Comparison of ENCODE assay signal across 16 mouse cellular contexts in the genomic region with DNA sequence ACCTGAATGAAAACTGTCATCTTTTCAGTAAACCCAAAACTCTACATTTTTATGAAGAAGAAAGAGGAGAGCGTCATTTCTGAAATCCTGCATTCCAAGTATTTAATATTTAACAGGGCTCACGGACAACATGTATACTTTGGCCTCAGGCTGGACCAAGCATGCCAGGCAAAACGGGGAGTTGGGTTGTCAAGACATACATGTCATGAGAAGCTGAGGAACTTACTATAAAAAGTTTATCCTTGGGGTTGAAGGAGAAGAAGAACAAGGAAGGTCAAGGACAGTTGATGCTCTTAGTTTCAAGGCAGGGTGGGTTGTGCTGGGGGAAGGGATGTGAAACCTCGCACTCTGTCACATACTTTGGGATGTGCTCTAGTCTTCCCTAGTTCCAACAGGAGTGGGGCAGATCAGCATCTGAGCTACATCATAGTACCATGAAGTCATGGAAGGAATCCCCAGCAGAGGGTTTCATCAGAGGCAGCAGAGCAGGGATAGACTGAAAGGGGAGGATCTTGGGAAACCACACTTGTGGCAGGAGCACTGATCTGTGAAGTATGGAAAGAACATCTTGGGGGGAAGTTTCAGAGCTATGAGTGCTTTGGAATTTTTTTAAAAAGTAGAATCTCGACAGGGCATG. TPM values are rescaled to one million over a fixed set of nuclear protein-coding genes. Genes with fewer than 3 reads are reported as not detected.
A peak's percentile ranks its signal among the peaks of the same experiment; 100 is the strongest.
DNase-seq lines count a peak whose midpoint lies in the region; ATAC-seq and TF ChIP-seq lines count a peak whose summit lies in the region.
"Had no signal": no experiment of that assay in that cellular context is flagged by ENCODE, and none has a peak within 500 bp of the region (broad histone marks: within the 10 kb centered on the region; RNA-seq: fewer than 3 reads in every experiment).

No protein-coding gene starts in this region.

- H3K27me3 ChIP-seq in liver, embryonic 15.5 days, result no peaks in the 10 kb centered on the region
- no peaks in the 10 kb centered on the region for H3K27me3 ChIP-seq in liver, embryonic 11.5 days (replicated peaks; ENCODE audit: control insufficient read depth, insufficient read depth, low read length)
- no peaks in the 10 kb centered on the region for H3K27me3 ChIP-seq in kidney, embryonic 16.5 days (ENCODE audit: insufficient read depth, low read length)
- no peaks in the 10 kb centered on the region for H3K27me3 ChIP-seq in forebrain, embryonic 13.5 days
- H3K27me3 ChIP-seq: heart, embryonic 15.5 days; limb, embryonic 13.5 days; midbrain, embryonic 13.5 days; neural tube, embryonic 15.5 days had no signal

- no peak for TF ChIP-seq POLR2A in embryonic fibroblast, embryonic 13.5 days (IDR thresholded peaks at IDR 0.05; ENCODE audit: low read depth, low read length)

- H3K9me3 ChIP-seq in liver, embryonic 15.5 days (replicated peaks), result no peaks in the 10 kb centered on the region
- H3K9me3 ChIP-seq in liver, embryonic 11.5 days (ENCODE audit: control insufficient read depth, low read length), result no peaks in the 10 kb centered on the region
- H3K9me3 ChIP-seq in kidney, embryonic 16.5 days (ENCODE audit: low read length), result no peaks in the 10 kb centered on the region
- H3K9me3 ChIP-seq in forebrain, embryonic 13.5 days (replicated peaks), result no peaks in the 10 kb centered on the region
- H3K9me3 ChIP-seq: heart, embryonic 15.5 days; hindbrain, embryonic 10.5 days; limb, embryonic 13.5 days; midbrain, embryonic 13.5 days; neural tube, embryonic 15.5 days had no signal

- H3K4me1 ChIP-seq in liver, embryonic 15.5 days (replicated peaks), result no peaks in the 10 kb centered on the region
- no peaks in the 10 kb centered on the region for H3K4me1 ChIP-seq in liver, embryonic 11.5 days (replicated peaks; ENCODE audit: control insufficient read depth, insufficient read depth, low read length)
- no peaks in the 10 kb centered on the region for H3K4me1 ChIP-seq in embryonic fibroblast, embryonic 13.5 days (ENCODE audit: control insufficient read depth, insufficient read depth, low read length)
- peaks cover 19% of the 10 kb centered on the region for H3K4me1 ChIP-seq in kidney, embryonic 16.5 days (ENCODE audit: insufficient read depth, low read length)
- no peaks in the 10 kb centered on the region for H3K4me1 ChIP-seq in forebrain, embryonic 13.5 days
- H3K4me1 ChIP-seq: heart, embryonic 15.5 days; hindbrain, embryonic 10.5 days; limb, embryonic 13.5 days; midbrain, embryonic 13.5 days; neural tube, embryonic 15.5 days had no signal

- no peak overlapping the region for H3K4me2 ChIP-seq in liver, embryonic 15.5 days
- no peak overlapping the region for H3K4me2 ChIP-seq in liver, embryonic 11.5 days
- H3K4me2 ChIP-seq in kidney, embryonic 16.5 days (replicated peaks; ENCODE audit: low read depth, low read length), result no peak overlapping the region
- no peak overlapping the region for H3K4me2 ChIP-seq in forebrain, embryonic 13.5 days
- H3K4me2 ChIP-seq: heart, embryonic 15.5 days; limb, embryonic 13.5 days; midbrain, embryonic 13.5 days; neural tube, embryonic 15.5 days had no signal

- TF ChIP-seq CTCF in embryonic fibroblast, embryonic 13.5 days (IDR thresholded peaks at IDR 0.05; ENCODE audit: borderline replicate concordance, insufficient read depth, low read length), result no peak

- no peak for ATAC-seq in liver, embryonic 15.5 days (ENCODE audit: insufficient read depth)
- ATAC-seq in liver, embryonic 11.5 days (replicated peaks; ENCODE audit: low FRiP score), result no peak
- peak; percentile 84 for ATAC-seq in kidney, embryonic 16.5 days (ENCODE audit: low FRiP score, low TSS enrichment)
- ATAC-seq in forebrain, embryonic 13.5 days, result no peak
- ATAC-seq: midbrain, embryonic 13.5 days had no signal

- H3K36me3 ChIP-seq in liver, embryonic 15.5 days (replicated peaks), result no peaks in the 10 kb centered on the region
- H3K36me3 ChIP-seq in liver, embryonic 11.5 days (ENCODE audit: control insufficient read depth, insufficient read depth, low read length), result no peaks in the 10 kb centered on the region
- no peaks in the 10 kb centered on the region for H3K36me3 ChIP-seq in kidney, embryonic 16.5 days (ENCODE audit: insufficient read depth, low read length)
- H3K36me3 ChIP-seq in forebrain, embryonic 13.5 days (ENCODE audit: poor library complexity, severe bottlenecking), result no peaks in the 10 kb centered on the region
- H3K36me3 ChIP-seq: heart, embryonic 15.5 days; hindbrain, embryonic 10.5 days; limb, embryonic 13.5 days; midbrain, embryonic 13.5 days; neural tube, embryonic 15.5 days had no signal

- no peak for DNase-seq in liver, embryonic 11.5 days (ENCODE audit: low spot score)
- DNase-seq in ovary, postnatal 36 days (ENCODE audit: low spot score), result no peak
- DNase-seq in layer of hippocampus, adult 18-20 months (ENCODE audit: low spot score in 2 of 2), result no peak
- DNase-seq: cerebellum, postnatal 10 days; heart, adult 2 months; retina, postnatal 1 day had no signal

- no peak overlapping the region for H3K9ac ChIP-seq in liver, embryonic 15.5 days
- no peak overlapping the region for H3K9ac ChIP-seq in liver, embryonic 11.5 days (ENCODE audit: low read depth, low read length)
- no peak overlapping the region for H3K9ac ChIP-seq in kidney, embryonic 16.5 days (replicated peaks; ENCODE audit: low read length)
- no peak overlapping the region for H3K9ac ChIP-seq in forebrain, embryonic 13.5 days
- H3K9ac ChIP-seq: heart, embryonic 15.5 days; limb, embryonic 13.5 days; midbrain, embryonic 13.5 days; neural tube, embryonic 15.5 days had no signal

- no peak overlapping the region for H3K4me3 ChIP-seq in liver, embryonic 15.5 days (replicated peaks)
- H3K4me3 ChIP-seq in liver, embryonic 11.5 days (ENCODE audit: low read depth, low read length), result no peak overlapping the region
- H3K4me3 ChIP-seq in embryonic fibroblast, embryonic 13.5 days (ENCODE audit: insufficient read depth, low read length), result no peak overlapping the region
- H3K4me3 ChIP-seq in kidney, embryonic 16.5 days (ENCODE audit: low read length), result no peak overlapping the region
- no peak overlapping the region for H3K4me3 ChIP-seq in forebrain, embryonic 13.5 days
- H3K4me3 ChIP-seq: heart, adult 2 months; heart, embryonic 15.5 days; hindbrain, embryonic 10.5 days; limb, embryonic 13.5 days; midbrain, embryonic 13.5 days; neural tube, embryonic 15.5 days had no signal

- 0 out of 2 replicates have a peak overlapping the region, but pooled peaks have one; percentile 9 for H3K27ac ChIP-seq in liver, embryonic 15.5 days (replicated peaks)
- no peak overlapping the region for H3K27ac ChIP-seq in liver, embryonic 11.5 days (ENCODE audit: low read depth, low read length)
- peak overlapping the region; percentile 8; the same call in 1 of the 2 replicates for H3K27ac ChIP-seq in embryonic fibroblast, embryonic 13.5 days (ENCODE audit: insufficient read depth, low read length)
- peak overlapping the region; percentile 43 for H3K27ac ChIP-seq in kidney, embryonic 16.5 days (ENCODE audit: low read length)
- H3K27ac ChIP-seq in forebrain, embryonic 13.5 days, result no peak overlapping the region
- H3K27ac ChIP-seq: heart, adult 2 months; heart, embryonic 15.5 days; hindbrain, embryonic 10.5 days; limb, embryonic 13.5 days; midbrain, embryonic 13.5 days; neural tube, embryonic 15.5 days had no signal

- WGBS in liver, embryonic 15.5 days (ENCODE audit: insufficient replicate concordance), result 49% methylated on average over 5 of the region's 5 CpGs
- 74% methylated on average over 5 of the region's 5 CpGs for WGBS in liver, embryonic 11.5 days
- 57% methylated on average over 5 of the region's 5 CpGs for WGBS in kidney, embryonic 16.5 days
- WGBS in forebrain, embryonic 13.5 days, result 90% methylated on average over 5 of the region's 5 CpGs

RNA-seq across cellular contexts. Expression of gene Cobl, which starts 9.7 kb away (rescaled TPM):
- 2.6 and 3.2 TPM in 2 replicates for polyA plus RNA-seq in liver, embryonic 15.5 days (2015; fragmentation: Nextera tagmentation; extraction: Ambion mirVana)
- 7.2 and 8.2 TPM in 2 replicates for polyA plus RNA-seq in liver, embryonic 11.5 days (2014; fragmentation: Nextera tagmentation; extraction: Ambion mirVana)
- polyA plus RNA-seq in embryonic fibroblast, embryonic 13.5 days (2011; ENCODE audit: insufficient read length, low read depth, missing spikeins), result 3.1 and 4.2 TPM in 2 replicates
- polyA plus RNA-seq in kidney, embryonic 16.5 days (2015; fragmentation: Nextera tagmentation; extraction: Ambion mirVana), result 7.5 and 7.6 TPM in 2 replicates
- 3.6 and 3.7 TPM in 2 replicates for polyA plus RNA-seq in forebrain, embryonic 13.5 days (2015; fragmentation: Nextera tagmentation; extraction: Ambion mirVana)
- total RNA-seq in layer of hippocampus, adult 18-20 months (2021), result 10 to 100 TPM; 18.0 to 27.4 TPM
- total RNA-seq: megakaryocyte progenitor cell, adult 5-6 weeks had no signal

Comparison
In these comparisons a context has a peak if more than half of its experiments do, and no peak if none do; other contexts are left out.
1. H3K27ac ChIP-seq: peak in liver, embryonic 15.5 days (single experiment), embryonic fibroblast, embryonic 13.5 days (single experiment) and kidney, embryonic 16.5 days (single experiment); none in liver, embryonic 11.5 days (single experiment) and forebrain, embryonic 13.5 days (single experiment).